Mouse (Mus musculus): ENCODE measurements around the gene Krt33b.
A peak's percentile ranks its signal among the peaks of the same experiment; 100 is the strongest.

The Krt33b gene

GRCm38 (mm10) chr11:99993620-99994383 lies 35.9 kb downstream of the Krt33b start, which contains the start of gene Krtap17-1:
Krtap17-1 (minus strand) TSS chr11:99993994.
- no peak for DNase-seq (ENCODE audit: low read depth, low spot score)

- no peak for DNase-seq (ENCODE audit: low read depth, low spot score)
Measured at GRCm38 (mm10) chr11:99990571-99990970, 39.1 kb downstream of the Krt33b start.

GRCm38 (mm10) chr11:99989881-99990405 lies 39.7 kb downstream of the Krt33b start:
- DNase-seq (ENCODE audit: low read depth, low spot score) = no peak

- no peak for DNase-seq (ENCODE audit: low read depth, low spot score)
Measured at GRCm38 (mm10) chr11:99988530-99988929, 41.1 kb downstream of the Krt33b start.

- peak; percentile 4 for DNase-seq (ENCODE audit: low read depth, low spot score)
Measured at GRCm38 (mm10) chr11:99986180-99986647, 43.5 kb downstream of the Krt33b start, which contains the start of gene Krtap16-1. Krtap16-1 (minus strand) TSS chr11:99986597.

GRCm38 (mm10) chr11:99985291-99986092 lies 44.2 kb downstream of the Krt33b start:
- DNase-seq (ENCODE audit: low read depth, low spot score) = peak; percentile 79

- no peak for DNase-seq (ENCODE audit: low read depth, low spot score)
Measured at GRCm38 (mm10) chr11:99983442-99983841, 46.2 kb downstream of the Krt33b start.

GRCm38 (mm10) chr11:99982731-99983130 lies 46.9 kb downstream of the Krt33b start:
- no peak for DNase-seq (ENCODE audit: low read depth, low spot score)

- no peak for DNase-seq (ENCODE audit: low read depth, low spot score)
Measured at GRCm38 (mm10) chr11:99978953-99979352, 50.7 kb downstream of the Krt33b start, which contains the start of gene Krtap29-1. Krtap29-1 (minus strand) TSS chr11:99979053.
